Mouse (Mus musculus): ENCODE results near the gene Krt82. TPM values are rescaled to one million over a fixed set of nuclear protein-coding genes. Genes with fewer than 3 reads are reported as not detected.
A peak's percentile ranks its signal among the peaks of the same experiment; 100 is the strongest.

The Krt82 gene
- total RNA-seq (2015) (not detected in 2 replicates), total RNA-seq (2017) (not detected in 2 replicates)

GRCm38 (mm10) chr15:101550567-101550966 is at the start of gene Krt82:
Gene Krt82, minus strand, starts transcription at chr15:101550667.
- ATAC-seq (ENCODE audit: poor library complexity, severe bottlenecking): no peak

GRCm38 (mm10) chr15:101599123-101599522 is 48.7 kb upstream of the Krt82 start:
- no peak for ATAC-seq (ENCODE audit: poor library complexity, severe bottlenecking)

- ATAC-seq (ENCODE audit: poor library complexity, severe bottlenecking): no peak
These were observed 37.7 kb upstream of the Krt82 start for GRCm38 (mm10) chr15:101588216-101588615.

GRCm38 (mm10) chr15:101584456-101584855 is 34.0 kb upstream of the Krt82 start:
- no peak for ATAC-seq (ENCODE audit: poor library complexity, severe bottlenecking)

- ATAC-seq (ENCODE audit: poor library complexity, severe bottlenecking): peak; percentile 30; the same call in 1 of the 2 replicates
These were observed 32.9 kb upstream of the Krt82 start for GRCm38 (mm10) chr15:101583211-101583965.

- no peak for ATAC-seq (ENCODE audit: poor library complexity, severe bottlenecking)
These were observed 31.2 kb upstream of the Krt82 start for GRCm38 (mm10) chr15:101581701-101582100.

GRCm38 (mm10) chr15:101575506-101575905 is 25.0 kb upstream of the Krt82 start:
- no peak for ATAC-seq (ENCODE audit: poor library complexity, severe bottlenecking)

GRCm38 (mm10) chr15:101573796-101574345 is 23.4 kb upstream of the Krt82 start, which contains the start of gene Krt75:
Gene Krt75, minus strand, starts transcription at chr15:101573904.
- ATAC-seq (ENCODE audit: poor library complexity, severe bottlenecking): no peak

- no peak for ATAC-seq (ENCODE audit: poor library complexity, severe bottlenecking)
These were observed 17.3 kb upstream of the Krt82 start for GRCm38 (mm10) chr15:101567780-101568179.

- ATAC-seq (ENCODE audit: poor library complexity, severe bottlenecking): no peak
These were observed 12.4 kb upstream of the Krt82 start, which contains the start of gene Krt90 for GRCm38 (mm10) chr15:101562850-101563249. Gene Krt90, minus strand, starts transcription at chr15:101562950.

GRCm38 (mm10) chr15:101558034-101558646 is 7.7 kb upstream of the Krt82 start:
- ATAC-seq (ENCODE audit: poor library complexity, severe bottlenecking): no peak

- ATAC-seq (ENCODE audit: poor library complexity, severe bottlenecking): no peak
These were observed 2.7 kb upstream of the Krt82 start for GRCm38 (mm10) chr15:101553169-101553568.

- ATAC-seq (ENCODE audit: poor library complexity, severe bottlenecking): no peak
These were observed 1.7 kb upstream of the Krt82 start for GRCm38 (mm10) chr15:101552188-101552587.

- no peak for ATAC-seq (ENCODE audit: poor library complexity, severe bottlenecking)
These were observed 6.0 kb downstream of the Krt82 start for GRCm38 (mm10) chr15:101544478-101544877.

- ATAC-seq (ENCODE audit: poor library complexity, severe bottlenecking): no peak
These were observed 7.9 kb downstream of the Krt82 start for GRCm38 (mm10) chr15:101542543-101542942.

- ATAC-seq (ENCODE audit: poor library complexity, severe bottlenecking): no peak
These were observed 11.9 kb downstream of the Krt82 start for GRCm38 (mm10) chr15:101538580-101538900.

GRCm38 (mm10) chr15:101537864-101538579 is 12.4 kb downstream of the Krt82 start:
- no peak for ATAC-seq (ENCODE audit: poor library complexity, severe bottlenecking)

GRCm38 (mm10) chr15:101536054-101536850 is 14.2 kb downstream of the Krt82 start:
- no peak for ATAC-seq (ENCODE audit: poor library complexity, severe bottlenecking)

GRCm38 (mm10) chr15:101532720-101533119 is 17.7 kb downstream of the Krt82 start, which contains the start of gene Krt84:
Gene Krt84, minus strand, starts transcription at chr15:101532820.
- no peak for ATAC-seq (ENCODE audit: poor library complexity, severe bottlenecking)

- ATAC-seq (ENCODE audit: poor library complexity, severe bottlenecking): no peak
These were observed 27.8 kb downstream of the Krt82 start for GRCm38 (mm10) chr15:101522556-101523232.
